Mouse (Mus musculus) myocyte (in vitro differentiated cells): ENCODE results near the gene Hrasls5. TPM values are rescaled to one million over a fixed set of nuclear protein-coding genes. Genes with fewer than 3 reads are reported as not detected.

Source experiments
- H3K27me3 ChIP-seq: one replicate; pipeline ENCODE4 v1.6.1; 2011; ENCODE audit not compliant: control insufficient read depth, insufficient read depth, insufficient read length
- H3K36me3 ChIP-seq: one replicate; pipeline ENCODE4 v1.6.1; 2011; ENCODE audit not compliant: control insufficient read depth, insufficient read depth
- H3K4me2 ChIP-seq: one replicate; pipeline ENCODE4 v1.6.1; 2011; ENCODE audit warnings: low read depth, control low read depth
- H3K4me3 ChIP-seq: one replicate; pipeline ENCODE4 v1.5.1; 2011; ENCODE audit warnings: mild to moderate bottlenecking, control low read depth, moderate library complexity
- H3K79me2 ChIP-seq: one replicate; pipeline ENCODE4 v1.6.1; 2011; ENCODE audit not compliant: control insufficient read depth, insufficient read depth
- H3ac ChIP-seq: one replicate; pipeline ENCODE4 v1.6.1; 2011; ENCODE audit not compliant: control insufficient read depth, insufficient read length
- E2F4 ChIP-seq: IDR thresholded peaks from one replicate; pipeline ENCODE4 v1.6.1; 2011; ENCODE audit warnings: mild to moderate bottlenecking, control low read depth, moderate library complexity; ENCODE audit not compliant: insufficient read depth
- MAX ChIP-seq: IDR thresholded peaks from one replicate; pipeline ENCODE4 v1.6.1; 2011; ENCODE audit warnings: low read depth, mild to moderate bottlenecking, control low read depth
- POLR2AphosphoS2 ChIP-seq: IDR thresholded peaks from one replicate; pipeline ENCODE4 v1.6.1; 2011; ENCODE audit warnings: low read depth, control low read depth; ENCODE audit not compliant: insufficient read length
- REST ChIP-seq: IDR thresholded peaks from one replicate; pipeline ENCODE4 v1.6.1; 2011; ENCODE audit warnings: mild to moderate bottlenecking, control low read depth, moderate library complexity; ENCODE audit not compliant: insufficient read depth, insufficient read length
- SRF ChIP-seq: IDR thresholded peaks from one replicate; pipeline ENCODE4 v1.6.1; 2011; ENCODE audit warnings: low read depth; ENCODE audit not compliant: control insufficient read depth, insufficient read length
- TCF12 ChIP-seq: IDR thresholded peaks from one replicate; pipeline ENCODE4 v1.6.1; 2011; ENCODE audit warnings: mild to moderate bottlenecking, control low read depth; ENCODE audit not compliant: poor library complexity, insufficient read depth, severe bottlenecking
- TCF3 ChIP-seq: IDR thresholded peaks from one replicate; pipeline ENCODE4 v1.6.1; 2011; ENCODE audit warnings: low read depth, control low read depth; ENCODE audit not compliant: insufficient read length
- USF1 ChIP-seq: IDR thresholded peaks from one replicate; pipeline ENCODE4 v1.6.1; 2011; ENCODE audit warnings: low read depth, mild to moderate bottlenecking, control low read depth, moderate library complexity
- polyA plus RNA-seq: library from polyadenylated mRNA; unstranded; fragments of >200 nt; fragmentation: generic; extraction: Trizol; gene quantifications from one replicate; pipeline ENCODE4 v1.2.1, GENCODE M21; 2012; ENCODE audit warnings: missing spikeins

The Hrasls5 gene
- polyA plus RNA-seq, 1 experiment = 0.05 TPM

DNA sequence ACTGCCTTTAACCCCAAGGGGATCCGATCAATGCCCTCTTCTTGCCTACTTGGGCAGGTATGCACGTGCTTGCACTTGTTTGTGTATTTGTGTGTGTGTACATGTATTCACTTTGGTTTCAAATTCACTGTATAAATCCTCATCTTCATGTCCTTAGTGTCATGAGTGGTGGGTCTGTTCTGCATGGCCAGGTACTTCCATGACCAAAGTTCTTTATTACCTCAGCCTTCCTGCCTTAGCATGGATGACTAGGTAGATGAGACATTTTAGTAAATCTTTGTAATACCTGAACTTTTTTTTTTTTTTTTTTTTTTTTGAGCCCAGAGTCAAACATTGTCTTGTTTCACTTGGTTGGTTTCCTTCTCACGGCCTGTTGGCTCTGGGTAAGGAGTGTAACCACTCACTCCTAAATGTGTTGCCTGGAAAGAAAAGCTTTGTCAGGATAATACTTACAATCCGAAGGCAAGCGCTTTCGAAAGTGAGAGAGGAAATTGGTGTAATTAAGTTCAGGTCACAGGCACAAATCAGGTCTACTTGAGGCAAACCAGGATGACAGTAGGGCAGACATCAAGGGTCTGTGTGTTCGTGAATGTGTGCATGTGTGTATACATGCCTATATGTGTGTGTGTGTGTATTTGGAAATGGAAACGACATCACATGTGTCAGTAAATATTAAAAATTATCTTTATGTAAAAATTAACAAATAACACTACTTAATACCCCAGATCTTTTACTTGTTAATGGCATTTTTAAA is 36.7 kb downstream of the Hrasls5 start:
- peaks cover 11% of the 10 kb centered on the region for H3K27me3 ChIP-seq
- TF ChIP-seq TCF12 (no peak), USF1 (no peak), TCF3 (no peak), POLR2AphosphoS2 (no peak), SRF (no peak), REST (no peak), MAX (no peak), E2F4 (no peak)
- no peak overlapping the region for H3K4me3 ChIP-seq
- H3ac ChIP-seq = no peak overlapping the region
- no peaks in the 10 kb centered on the region for H3K36me3 ChIP-seq
- no peak overlapping the region for H3K4me2 ChIP-seq
- no peaks in the 10 kb centered on the region for H3K79me2 ChIP-seq

GRCm38 (mm10) chr19:7672033-7672432 is 59.7 kb downstream of the Hrasls5 start:
- Histone ChIP-seq H3K79me2 (no peaks in the 10 kb centered on the region), H3K36me3 (no peaks in the 10 kb centered on the region), H3K4me3 (no peak overlapping the region), H3K27me3 (no peaks in the 10 kb centered on the region), H3ac (no peak overlapping the region), H3K4me2 (no peak overlapping the region)
- TF ChIP-seq E2F4 = no peak
- no peak for TF ChIP-seq USF1
- no peak for TF ChIP-seq POLR2AphosphoS2

DNA sequence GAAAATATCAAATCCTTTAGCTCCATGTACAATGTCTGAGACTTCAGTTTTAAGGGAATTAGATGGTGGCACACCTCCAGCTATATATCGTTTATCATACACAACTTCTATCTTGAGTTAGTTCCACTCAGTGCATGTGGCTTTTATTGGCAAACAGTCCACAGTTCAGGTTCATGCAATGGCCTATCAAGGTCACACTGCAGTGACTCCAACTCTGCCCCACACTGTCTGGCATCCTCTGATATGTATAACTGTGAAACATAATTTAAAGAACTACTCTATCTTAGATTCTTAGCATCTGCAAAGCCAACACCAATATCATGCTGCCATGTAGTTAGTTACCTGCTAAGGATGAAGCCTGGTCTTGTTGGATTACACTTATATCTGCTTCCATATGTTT is 75.6 kb downstream of the Hrasls5 start:
- TF ChIP-seq TCF3 (no peak), E2F4 (no peak), REST (no peak), MAX (no peak)

More for the DNA sequence above, 75.6 kb downstream of the Hrasls5 start:
- Histone ChIP-seq H3K27me3 (no peaks in the 10 kb centered on the region), H3K79me2 (no peaks in the 10 kb centered on the region), H3K4me3 (no peak overlapping the region), H3ac (no peak overlapping the region), H3K4me2 (no peak overlapping the region), H3K36me3 (no peaks in the 10 kb centered on the region)

Other genes starting within 250 kb of the Hrasls5 start
- 20.4 TPM for gene Spindoc, start 229.5 kb upstream of the Hrasls5 start, polyA plus RNA-seq
- gene 2700081O15Rik, start 194.9 kb upstream of the Hrasls5 start, polyA plus RNA-seq = 16.9 TPM
- gene Rtn3, start 129.3 kb upstream of the Hrasls5 start, polyA plus RNA-seq = 65.7 TPM
- gene Atl3, start 118.5 kb upstream of the Hrasls5 start, polyA plus RNA-seq = 14.4 TPM
- gene Pla2g16, start 55.1 kb upstream of the Hrasls5 start, polyA plus RNA-seq = 64.5 TPM
- 0.31 TPM for gene Lgals12, start 5.3 kb upstream of the Hrasls5 start, polyA plus RNA-seq
- not detected for gene Slc22a19, start 98.8 kb downstream of the Hrasls5 start, polyA plus RNA-seq
- gene Slc22a26, start 190.1 kb downstream of the Hrasls5 start, polyA plus RNA-seq = not detected